25 mouse cellular contexts compared by ENCODE assay signal in genomic region chr12:97469183-97469582, GRCm38 (mm10).
"Had no signal": no experiment of that assay in that cellular context is flagged by ENCODE, and none has a peak within 500 bp of the region (broad histone marks: within the 10 kb centered on the region; RNA-seq: fewer than 3 reads in every experiment).

No protein-coding gene starts in this region.

- H3K27me3 ChIP-seq: heart, embryonic 13.5 days; heart, embryonic 15.5 days; hindbrain, embryonic 13.5 days; hindbrain, embryonic 15.5 days; kidney, embryonic 15.5 days; limb, embryonic 12.5 days had no signal

- DNase-seq: gastrocnemius, postnatal 14 days; gastrocnemius, postnatal 36 days; heart, adult 11 months; heart, adult 2 months; heart, postnatal 14 days; heart, postnatal 36 days; kidney, adult 11 months; kidney, adult 2 months; kidney, adult 9 months; kidney, postnatal 14 days; kidney, postnatal 36 days; layer of hippocampus, adult 9-11 months; layer of hippocampus, postnatal 36 days; liver had no signal

- H3K4me2 ChIP-seq: heart, embryonic 11.5 days; heart, embryonic 13.5 days; heart, embryonic 15.5 days; hindbrain, embryonic 13.5 days; hindbrain, embryonic 15.5 days; kidney, embryonic 15.5 days; limb, embryonic 12.5 days had no signal

- H3K4me3 ChIP-seq: heart, adult 2 months; heart, embryonic 13.5 days; heart, embryonic 15.5 days; hindbrain, embryonic 13.5 days; hindbrain, embryonic 15.5 days; kidney, embryonic 15.5 days; limb, embryonic 10.5 days; limb, embryonic 12.5 days had no signal

- H3K9ac ChIP-seq: heart, embryonic 13.5 days; heart, embryonic 15.5 days; hindbrain, embryonic 13.5 days; hindbrain, embryonic 15.5 days; kidney, embryonic 15.5 days; limb, embryonic 12.5 days had no signal

- H3K9me3 ChIP-seq: heart, embryonic 13.5 days; heart, embryonic 15.5 days; hindbrain, embryonic 13.5 days; hindbrain, embryonic 15.5 days; kidney, embryonic 15.5 days; limb, embryonic 10.5 days; limb, embryonic 12.5 days had no signal

- ATAC-seq: hindbrain, postnatal 0 days; intestine, embryonic 16.5 days had no signal

- H3K36me3 ChIP-seq: heart, embryonic 13.5 days; heart, embryonic 15.5 days; hindbrain, embryonic 13.5 days; hindbrain, embryonic 15.5 days; kidney, embryonic 15.5 days; limb, embryonic 10.5 days; limb, embryonic 12.5 days had no signal

- H3K27ac ChIP-seq: heart, adult 2 months; heart, embryonic 13.5 days; heart, embryonic 15.5 days; hindbrain, embryonic 13.5 days; hindbrain, embryonic 15.5 days; hindbrain, postnatal 0 days; kidney, embryonic 15.5 days; kidney, postnatal 0 days; limb, embryonic 10.5 days; limb, embryonic 12.5 days had no signal

- H3K4me1 ChIP-seq: heart, embryonic 15.5 days; hindbrain, embryonic 13.5 days; hindbrain, embryonic 15.5 days; kidney, embryonic 15.5 days; limb, embryonic 12.5 days had no signal
